Mouse (Mus musculus): ENCODE results near the gene Zc3h13. TPM values are rescaled to one million over a fixed set of nuclear protein-coding genes. Genes with fewer than 3 reads are reported as not detected.

Zc3h13 gene
- 30.1 and 31.4 TPM in 2 replicates for polyA plus RNA-seq (2014; fragmentation: Nextera tagmentation; extraction: Ambion mirVana)

- DNase-seq (ENCODE audit: low spot score, missing footprints) (peak; percentile 100), ATAC-seq (ENCODE audit: low FRiP score) (peak; percentile 100)
- Histone ChIP-seq H3K36me3 (ENCODE audit: control insufficient read depth, insufficient read depth, low read length) (no peaks in the 10 kb centered on the region), H3K4me3 (ENCODE audit: low read depth, low read length) (peak within 1 kb of the TSS; percentile 98), H3K9me3 (ENCODE audit: control insufficient read depth, low read length) (no peaks in the 10 kb centered on the region), H3K9ac (ENCODE audit: low read length) (peak within 1 kb of the TSS; percentile 90), H3K4me1 (ENCODE audit: control insufficient read depth, insufficient read depth, low read length) (peaks cover 11% of the 10 kb centered on the region), H3K27ac (ENCODE audit: low read depth, low read length) (no peak within 1 kb of the TSS; the same call in 1 of the 2 replicates), H3K4me2 (peak within 1 kb of the TSS; percentile 75), H3K27me3 (ENCODE audit: control insufficient read depth, insufficient read depth, low read length) (no peaks in the 10 kb centered on the region)
- WGBS: under 1% methylated on average over 61 of the region's 61 CpGs
These were observed at the start of gene Zc3h13 for GRCm38 (mm10) chr14:75284193-75284915. TSS of gene Zc3h13 (plus strand) at chr14:75284373.

GRCm38 (mm10) chr14:75235552-75235951, 48.6 kb upstream of the Zc3h13 start:
- no peak overlapping the region for H3K27ac ChIP-seq (ENCODE audit: low read depth, low read length)
- no peak overlapping the region for H3K9ac ChIP-seq (ENCODE audit: low read length)
- no peak overlapping the region for H3K4me3 ChIP-seq (ENCODE audit: low read depth, low read length)
- H3K36me3 ChIP-seq (ENCODE audit: control insufficient read depth, insufficient read depth, low read length): no peaks in the 10 kb centered on the region
- WGBS: 78% methylated on average over 8 of the region's 8 CpGs
- no peak overlapping the region; the same call in 1 of the 2 replicates for H3K4me2 ChIP-seq
- H3K27me3 ChIP-seq (ENCODE audit: control insufficient read depth, insufficient read depth, low read length): no peaks in the 10 kb centered on the region
- DNase-seq (ENCODE audit: low spot score, missing footprints) (no peak), ATAC-seq (ENCODE audit: low FRiP score) (no peak)
- peaks cover 4% of the 10 kb centered on the region; the same call in 1 of the 2 replicates for H3K4me1 ChIP-seq (ENCODE audit: control insufficient read depth, insufficient read depth, low read length)
- H3K9me3 ChIP-seq (ENCODE audit: control insufficient read depth, low read length): no peaks in the 10 kb centered on the region

- H3K4me2 ChIP-seq: no peak overlapping the region; the same call in 1 of the 2 replicates
- DNase-seq (ENCODE audit: low spot score, missing footprints): peak; percentile 92
- H3K27me3 ChIP-seq (ENCODE audit: control insufficient read depth, insufficient read depth, low read length): no peaks in the 10 kb centered on the region
- H3K4me3 ChIP-seq (ENCODE audit: low read depth, low read length): 0 out of 2 replicates have a peak overlapping the region, but pooled peaks have one; percentile 3
- H3K27ac ChIP-seq (ENCODE audit: low read depth, low read length): no peak overlapping the region; the same call in 1 of the 2 replicates
- H3K9ac ChIP-seq (ENCODE audit: low read length): no peak overlapping the region
- no peaks in the 10 kb centered on the region for H3K36me3 ChIP-seq (ENCODE audit: control insufficient read depth, insufficient read depth, low read length)
- 24% methylated on average over 9 of the region's 9 CpGs for WGBS
- ATAC-seq (ENCODE audit: low FRiP score): peak; percentile 83
- H3K9me3 ChIP-seq (ENCODE audit: control insufficient read depth, low read length): no peaks in the 10 kb centered on the region
- peaks cover 4% of the 10 kb centered on the region; the same call in 1 of the 2 replicates for H3K4me1 ChIP-seq (ENCODE audit: control insufficient read depth, insufficient read depth, low read length)
These were observed 48.1 kb upstream of the Zc3h13 start for GRCm38 (mm10) chr14:75235955-75236635.

- H3K4me3 ChIP-seq (ENCODE audit: low read depth, low read length): no peak overlapping the region
- DNase-seq (ENCODE audit: low spot score, missing footprints): no peak
- no peaks in the 10 kb centered on the region for H3K27me3 ChIP-seq (ENCODE audit: control insufficient read depth, insufficient read depth, low read length)
- H3K9me3 ChIP-seq (ENCODE audit: control insufficient read depth, low read length): no peaks in the 10 kb centered on the region
- ATAC-seq (ENCODE audit: low FRiP score): no peak
- no peaks in the 10 kb centered on the region for H3K36me3 ChIP-seq (ENCODE audit: control insufficient read depth, insufficient read depth, low read length)
- WGBS: 67% methylated on average over 4 of the region's 4 CpGs
- no peak overlapping the region for H3K9ac ChIP-seq (ENCODE audit: low read length)
- no peak overlapping the region; the same call in 1 of the 2 replicates for H3K27ac ChIP-seq (ENCODE audit: low read depth, low read length)
- peaks cover 4% of the 10 kb centered on the region; the same call in 1 of the 2 replicates for H3K4me1 ChIP-seq (ENCODE audit: control insufficient read depth, insufficient read depth, low read length)
- no peak overlapping the region for H3K4me2 ChIP-seq
These were observed 47.6 kb upstream of the Zc3h13 start for GRCm38 (mm10) chr14:75236636-75237003.

- H3K4me3 ChIP-seq (ENCODE audit: low read depth, low read length): no peak overlapping the region
- peaks cover 4% of the 10 kb centered on the region; the same call in 1 of the 2 replicates for H3K4me1 ChIP-seq (ENCODE audit: control insufficient read depth, insufficient read depth, low read length)
- WGBS: 79% methylated on average over 8 of the region's 8 CpGs
- H3K9ac ChIP-seq (ENCODE audit: low read length): no peak overlapping the region
- H3K9me3 ChIP-seq (ENCODE audit: control insufficient read depth, low read length): no peaks in the 10 kb centered on the region
- DNase-seq (ENCODE audit: low spot score, missing footprints) (no peak), ATAC-seq (ENCODE audit: low FRiP score) (no peak)
- H3K27ac ChIP-seq (ENCODE audit: low read depth, low read length): no peak overlapping the region
- no peak overlapping the region for H3K4me2 ChIP-seq
- H3K36me3 ChIP-seq (ENCODE audit: control insufficient read depth, insufficient read depth, low read length): no peaks in the 10 kb centered on the region
- no peaks in the 10 kb centered on the region for H3K27me3 ChIP-seq (ENCODE audit: control insufficient read depth, insufficient read depth, low read length)
These were observed 47.1 kb upstream of the Zc3h13 start for GRCm38 (mm10) chr14:75237096-75237495.

GRCm38 (mm10) chr14:75238054-75238692, 46.0 kb upstream of the Zc3h13 start:
- DNase-seq (ENCODE audit: low spot score, missing footprints): no peak

GRCm38 (mm10) chr14:75242087-75242486, 42.1 kb upstream of the Zc3h13 start, which contains the start of gene Cpb2:
TSS of gene Cpb2 (plus strand) at chr14:75242287.
- Histone ChIP-seq H3K4me2 (no peak within 1 kb of the TSS), H3K4me3 (ENCODE audit: low read depth, low read length) (no peak within 1 kb of the TSS), H3K27ac (ENCODE audit: low read depth, low read length) (no peak within 1 kb of the TSS), H3K9ac (ENCODE audit: low read length) (no peak within 1 kb of the TSS), H3K4me1 (ENCODE audit: control insufficient read depth, insufficient read depth, low read length) (no peaks in the 10 kb centered on the region), H3K27me3 (ENCODE audit: control insufficient read depth, insufficient read depth, low read length) (no peaks in the 10 kb centered on the region), H3K36me3 (ENCODE audit: control insufficient read depth, insufficient read depth, low read length) (no peaks in the 10 kb centered on the region), H3K9me3 (ENCODE audit: control insufficient read depth, low read length) (no peaks in the 10 kb centered on the region)
- 88% methylated on average over 5 of the region's 5 CpGs for WGBS
- ATAC-seq (ENCODE audit: low FRiP score) (no peak), DNase-seq (ENCODE audit: low spot score, missing footprints) (no peak)

More at GRCm38 (mm10) chr14:75238054-75238692, 46.0 kb upstream of the Zc3h13 start:
- H3K9ac ChIP-seq (ENCODE audit: low read length): no peak overlapping the region
- ATAC-seq (ENCODE audit: low FRiP score): no peak
- WGBS: 88% methylated on average over 6 of the region's 6 CpGs
- peaks cover 4% of the 10 kb centered on the region; the same call in 1 of the 2 replicates for H3K4me1 ChIP-seq (ENCODE audit: control insufficient read depth, insufficient read depth, low read length)
- H3K27me3 ChIP-seq (ENCODE audit: control insufficient read depth, insufficient read depth, low read length): no peaks in the 10 kb centered on the region
- H3K4me3 ChIP-seq (ENCODE audit: low read depth, low read length): no peak overlapping the region
- no peaks in the 10 kb centered on the region for H3K36me3 ChIP-seq (ENCODE audit: control insufficient read depth, insufficient read depth, low read length)
- H3K4me2 ChIP-seq: no peak overlapping the region
- no peak overlapping the region for H3K27ac ChIP-seq (ENCODE audit: low read depth, low read length)
- H3K9me3 ChIP-seq (ENCODE audit: control insufficient read depth, low read length): no peaks in the 10 kb centered on the region

GRCm38 (mm10) chr14:75246024-75247000, 37.9 kb upstream of the Zc3h13 start:
- Histone ChIP-seq H3K9ac (ENCODE audit: low read length) (no peak overlapping the region), H3K36me3 (ENCODE audit: control insufficient read depth, insufficient read depth, low read length) (no peaks in the 10 kb centered on the region), H3K27me3 (ENCODE audit: control insufficient read depth, insufficient read depth, low read length) (no peaks in the 10 kb centered on the region), H3K4me1 (ENCODE audit: control insufficient read depth, insufficient read depth, low read length) (no peaks in the 10 kb centered on the region), H3K9me3 (ENCODE audit: control insufficient read depth, low read length) (no peaks in the 10 kb centered on the region), H3K4me3 (ENCODE audit: low read depth, low read length) (no peak overlapping the region), H3K4me2 (no peak overlapping the region), H3K27ac (ENCODE audit: low read depth, low read length) (no peak overlapping the region)
- WGBS: 85% methylated on average over 11 of the region's 11 CpGs
- ATAC-seq (ENCODE audit: low FRiP score) (no peak), DNase-seq (ENCODE audit: low spot score, missing footprints) (no peak)
